In the genomic region with DNA sequence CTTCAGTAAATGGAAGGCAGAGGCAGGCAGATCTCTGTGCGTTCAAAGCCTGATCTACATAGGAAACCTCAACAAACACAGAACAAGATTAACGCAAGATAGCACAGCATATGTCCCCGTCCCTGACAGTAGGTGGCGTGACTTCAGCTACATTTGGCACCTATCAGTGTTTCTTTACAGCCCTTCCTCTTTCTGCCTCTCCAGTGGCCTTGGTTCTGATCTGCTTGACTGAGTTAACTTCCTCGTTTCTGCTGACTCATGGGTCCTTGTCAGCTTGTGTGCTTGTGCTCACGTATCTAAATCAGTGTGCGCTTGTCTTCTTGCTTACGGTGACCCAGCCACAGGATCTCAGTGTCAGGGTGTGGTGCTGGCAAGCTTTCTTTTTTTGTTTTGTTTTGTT, we compare ENCODE assay signal across 13 mouse cellular contexts. TPM values are rescaled to one million over a fixed set of nuclear protein-coding genes. Genes with fewer than 3 reads are reported as not detected.
DNase-seq lines count a peak whose midpoint lies in the region; ATAC-seq and TF ChIP-seq lines count a peak whose summit lies in the region.
"Had no signal": no experiment of that assay in that cellular context is flagged by ENCODE, and none has a peak within 500 bp of the region (broad histone marks: within the 10 kb centered on the region; RNA-seq: fewer than 3 reads in every experiment).

No protein-coding gene starts in this region.

- no peaks in the 10 kb centered on the region for H3K9me3 ChIP-seq in kidney, postnatal 0 days (replicated peaks; ENCODE audit: low read length)
- H3K9me3 ChIP-seq in liver, embryonic 13.5 days (replicated peaks) = no peaks in the 10 kb centered on the region; the same call in 1 of the 2 replicates
- no peaks in the 10 kb centered on the region for H3K9me3 ChIP-seq in midbrain, embryonic 16.5 days (replicated peaks; ENCODE audit: control insufficient read depth, low read length, poor library complexity, severe bottlenecking)
- H3K9me3 ChIP-seq in neural tube, embryonic 15.5 days (replicated peaks) = no peaks in the 10 kb centered on the region

- H3K36me3 ChIP-seq in kidney, postnatal 0 days (ENCODE audit: insufficient read depth, low read length) = no peaks in the 10 kb centered on the region
- no peaks in the 10 kb centered on the region for H3K36me3 ChIP-seq in liver, embryonic 13.5 days
- no peaks in the 10 kb centered on the region for H3K36me3 ChIP-seq in midbrain, embryonic 16.5 days (ENCODE audit: control insufficient read depth, insufficient read depth, low read length)
- H3K36me3 ChIP-seq in neural tube, embryonic 15.5 days = no peaks in the 10 kb centered on the region
- H3K36me3 ChIP-seq: midbrain, embryonic 10.5 days had no signal

- no peaks in the 10 kb centered on the region for H3K27me3 ChIP-seq in kidney, postnatal 0 days (ENCODE audit: insufficient read depth, low read length)
- H3K27me3 ChIP-seq in liver, embryonic 13.5 days = no peaks in the 10 kb centered on the region
- H3K27me3 ChIP-seq in midbrain, embryonic 16.5 days (ENCODE audit: control insufficient read depth, insufficient read depth, low read depth, low read length) = no peaks in the 10 kb centered on the region
- no peaks in the 10 kb centered on the region for H3K27me3 ChIP-seq in neural tube, embryonic 15.5 days (replicated peaks)

- H3K4me2 ChIP-seq in kidney, postnatal 0 days (ENCODE audit: low read length) = no peak overlapping the region
- H3K4me2 ChIP-seq in liver, embryonic 13.5 days = no peak overlapping the region
- no peak overlapping the region for H3K4me2 ChIP-seq in midbrain, embryonic 16.5 days (ENCODE audit: low read length)
- no peak overlapping the region for H3K4me2 ChIP-seq in neural tube, embryonic 15.5 days

- no peak overlapping the region for H3K4me3 ChIP-seq in kidney, postnatal 0 days (replicated peaks; ENCODE audit: low read depth, low read length)
- H3K4me3 ChIP-seq in liver, embryonic 13.5 days (replicated peaks) = no peak overlapping the region
- H3K4me3 ChIP-seq in midbrain, embryonic 16.5 days (ENCODE audit: low read depth, low read length) = no peak overlapping the region
- H3K4me3 ChIP-seq in neural tube, embryonic 15.5 days (replicated peaks) = no peak overlapping the region
- H3K4me3 ChIP-seq: midbrain, embryonic 10.5 days had no signal

- no peak overlapping the region for H3K9ac ChIP-seq in kidney, postnatal 0 days (ENCODE audit: low read depth, low read length)
- no peak overlapping the region for H3K9ac ChIP-seq in liver, embryonic 13.5 days
- no peak overlapping the region for H3K9ac ChIP-seq in midbrain, embryonic 16.5 days (ENCODE audit: low read depth, low read length)
- H3K9ac ChIP-seq in neural tube, embryonic 15.5 days (replicated peaks) = no peak overlapping the region

- H3K4me1 ChIP-seq in kidney, postnatal 0 days (replicated peaks; ENCODE audit: insufficient read depth, low read length) = no peaks in the 10 kb centered on the region
- no peaks in the 10 kb centered on the region for H3K4me1 ChIP-seq in liver, embryonic 13.5 days (replicated peaks)
- no peaks in the 10 kb centered on the region for H3K4me1 ChIP-seq in midbrain, embryonic 16.5 days (ENCODE audit: control insufficient read depth, insufficient read depth, low read length)
- H3K4me1 ChIP-seq in neural tube, embryonic 15.5 days = no peaks in the 10 kb centered on the region

- WGBS in kidney, postnatal 0 days = 75% methylated on average over 8 of the region's 8 CpGs
- WGBS in liver, embryonic 13.5 days (ENCODE audit: insufficient replicate concordance) = 18% methylated on average over 8 of the region's 8 CpGs
- 92% methylated on average over 8 of the region's 8 CpGs for WGBS in midbrain, embryonic 16.5 days
- 91% methylated on average over 8 of the region's 8 CpGs for WGBS in neural tube, embryonic 15.5 days

- DNase-seq in kidney, postnatal 0 days (ENCODE audit: low spot score) = peak; percentile 14
- DNase-seq in kidney, adult 11 months = no peak
- DNase-seq in R1 (ENCODE audit: low read depth, low spot score) = peak; percentile 74
- DNase-seq in liver, embryonic 13.5 days = peak; percentile 10
- peak; percentile 79 to 84 for DNase-seq in spleen, postnatal 36 days (ENCODE audit: low spot score in 2 of 2)
- DNase-seq in urinary bladder, postnatal 4 days (ENCODE audit: low spot score in 2 of 2) = no peak
- DNase-seq: embryo, embryonic 11 days; retina, postnatal 1 day; thymus, adult 18-20 months had no signal

- no peak overlapping the region for H3K27ac ChIP-seq in kidney, postnatal 0 days
- H3K27ac ChIP-seq in liver, embryonic 13.5 days = no peak overlapping the region
- no peak overlapping the region for H3K27ac ChIP-seq in midbrain, embryonic 16.5 days (ENCODE audit: low read length)
- H3K27ac ChIP-seq in neural tube, embryonic 15.5 days (replicated peaks) = no peak overlapping the region
- H3K27ac ChIP-seq: midbrain, embryonic 10.5 days had no signal

- peak; percentile 10; the same call in 1 of the 2 replicates for TF ChIP-seq CTCF in kidney, postnatal 0 days (IDR thresholded peaks at IDR 0.05; ENCODE audit: low read depth)

- ATAC-seq in kidney, postnatal 0 days (replicated peaks; ENCODE audit: low FRiP score, low read depth) = no peak
- ATAC-seq in liver, embryonic 13.5 days (ENCODE audit: low read depth) = no peak
- ATAC-seq in midbrain, embryonic 16.5 days = no peak
- ATAC-seq in neural tube, embryonic 15.5 days (ENCODE audit: low FRiP score) = no peak
- ATAC-seq: intestine, embryonic 16.5 days had no signal

RNA-seq across cellular contexts. Expression of gene Gpat3, which starts 26.5 kb away (rescaled TPM):
- polyA plus RNA-seq in kidney, postnatal 0 days (2015; fragmentation: Nextera tagmentation; extraction: Ambion mirVana) = 1.6 and 2.6 TPM in 2 replicates
- 1.3 and 1.6 TPM in 2 replicates for polyA plus RNA-seq in liver, embryonic 13.5 days (2015; fragmentation: Nextera tagmentation; extraction: Ambion mirVana)
- 0.57 TPM in 2 replicates for polyA plus RNA-seq in midbrain, embryonic 16.5 days (2015; fragmentation: Nextera tagmentation; extraction: Ambion mirVana)
- 1.7 and 2.8 TPM in 2 replicates for polyA plus RNA-seq in neural tube, embryonic 15.5 days (2015; fragmentation: Nextera tagmentation; extraction: Ambion mirVana)

RNA-seq across cellular contexts. Expression of gene Abraxas1, which starts 51.2 kb away (rescaled TPM):
- 24.7 and 25.0 TPM in 2 replicates for polyA plus RNA-seq in kidney, postnatal 0 days (2015; fragmentation: Nextera tagmentation; extraction: Ambion mirVana)
- 18.4 and 20.7 TPM in 2 replicates for polyA plus RNA-seq in liver, embryonic 13.5 days (2015; fragmentation: Nextera tagmentation; extraction: Ambion mirVana)
- 12.0 and 17.1 TPM in 2 replicates for polyA plus RNA-seq in midbrain, embryonic 16.5 days (2015; fragmentation: Nextera tagmentation; extraction: Ambion mirVana)
- 13.5 and 17.1 TPM in 2 replicates for polyA plus RNA-seq in neural tube, embryonic 15.5 days (2015; fragmentation: Nextera tagmentation; extraction: Ambion mirVana)

Comparison
In these comparisons a context has a peak if more than half of its experiments do, and no peak if none do; other contexts are left out.
1. DNase-seq: peak in kidney, postnatal 0 days (single experiment), R1 (single experiment), liver, embryonic 13.5 days (single experiment) and spleen, postnatal 36 days (2 of 2); none in kidney, adult 11 months (single experiment) and urinary bladder, postnatal 4 days (0 of 2).